Mouse (Mus musculus): ENCODE measurements around the gene Ankrd39.

The Ankrd39 gene

DNA sequence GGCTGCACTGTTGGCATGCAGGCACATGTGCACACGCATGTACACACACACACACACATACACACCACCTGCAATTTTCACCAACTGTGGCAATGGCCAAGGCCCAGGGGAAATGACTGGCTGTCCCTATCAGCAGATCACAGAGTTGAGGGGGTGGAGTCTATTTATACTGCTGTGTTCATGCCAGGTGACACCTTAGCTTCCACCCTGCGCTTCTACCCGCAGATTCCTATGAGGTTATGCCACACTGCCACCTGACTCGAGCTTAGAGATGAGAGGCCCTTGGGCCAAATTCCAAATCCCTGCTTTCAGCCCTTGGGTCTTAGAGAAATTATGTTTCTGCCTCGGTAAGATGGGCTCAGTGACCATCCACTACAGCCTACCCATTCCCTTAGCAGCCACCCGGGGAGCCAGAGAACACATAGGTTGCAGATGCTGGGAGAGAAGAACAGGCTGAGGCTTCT is 12.6 kb downstream of the Ankrd39 start:
- intact Hi-C loops (cut with DNase I): no loop called here

DNA sequence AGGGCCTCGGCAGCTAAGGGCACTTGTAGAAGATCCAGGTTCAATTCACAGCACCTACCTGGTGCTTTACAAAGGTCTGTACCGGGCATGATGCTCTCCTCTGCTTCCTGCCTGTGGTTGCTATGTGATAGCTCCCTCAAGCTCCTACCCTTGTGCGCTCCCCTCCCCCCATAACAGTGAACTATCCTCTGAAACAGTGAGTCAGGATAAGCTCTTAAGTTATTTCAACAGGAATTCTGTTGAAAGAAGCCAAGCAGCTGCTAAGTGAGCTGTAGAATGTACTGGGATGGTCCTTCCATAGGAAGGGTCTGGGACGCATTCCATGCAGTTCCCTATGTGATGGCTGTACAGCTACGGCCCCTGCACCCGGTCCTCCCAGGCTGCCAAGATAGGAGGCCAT is 13.7 kb downstream of the Ankrd39 start:
- intact Hi-C loops (cut with DNase I): no loop called here

GRCm38 (mm10) chr1:36531461-36531860 is 15.8 kb downstream of the Ankrd39 start:
- intact Hi-C loops (cut with DNase I): no loop called here

DNA sequence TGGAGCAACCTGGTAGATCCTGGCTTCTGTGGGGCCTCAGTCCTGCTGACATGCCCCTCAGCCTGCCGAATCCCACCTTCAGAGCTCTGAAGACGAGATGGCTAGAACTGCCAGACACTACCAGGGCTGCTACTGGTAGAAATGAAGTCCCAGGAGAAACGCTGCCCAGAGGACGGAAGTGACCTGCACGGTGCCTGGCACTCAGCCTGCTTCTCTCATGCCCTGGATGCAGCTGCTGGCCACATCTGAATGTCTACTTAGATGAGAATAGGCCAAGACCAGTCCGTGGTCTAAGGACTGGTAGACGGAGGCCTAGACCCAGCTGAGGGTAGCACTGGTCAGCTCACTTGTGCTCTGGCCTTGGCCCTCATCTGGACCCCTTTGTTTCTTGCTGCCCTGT is 16.3 kb downstream of the Ankrd39 start:
- intact Hi-C loops (cut with DNase I): no loop called here

- intact Hi-C loops (cut with DNase I): no loop called here
Measured at GRCm38 (mm10) chr1:36530485-36530884, 16.8 kb downstream of the Ankrd39 start.

- intact Hi-C loops (cut with DNase I): no loop called here
Measured at GRCm38 (mm10) chr1:36529875-36530274, 17.4 kb downstream of the Ankrd39 start.

- intact Hi-C loops (cut with DNase I): no loop called here
Measured at GRCm38 (mm10) chr1:36529274-36529673, 18.0 kb downstream of the Ankrd39 start.

- intact Hi-C loops (cut with DNase I): no loop called here
Measured at GRCm38 (mm10) chr1:36528351-36528750, 18.9 kb downstream of the Ankrd39 start.

DNA sequence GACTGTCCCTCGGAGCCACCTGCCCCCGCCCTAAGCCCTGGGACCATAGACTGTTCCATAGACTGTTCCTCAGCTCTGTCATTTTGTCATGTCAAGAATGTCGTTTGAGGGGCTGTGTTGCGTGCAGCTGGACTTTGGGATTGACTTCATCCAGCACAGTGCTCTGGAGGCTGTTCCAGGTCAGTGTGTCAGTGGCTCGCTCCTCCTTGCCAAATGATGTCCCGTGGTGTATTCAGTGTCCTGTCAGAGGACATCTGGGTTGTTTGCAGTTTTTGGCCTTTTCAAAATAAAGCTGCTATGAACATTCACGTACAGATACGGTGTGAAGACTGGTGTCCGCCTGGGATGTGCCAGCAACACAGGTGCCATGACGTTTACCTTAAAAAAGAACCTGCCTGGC is 20.3 kb downstream of the Ankrd39 start:
- intact Hi-C loops (cut with DNase I): no loop called here

DNA sequence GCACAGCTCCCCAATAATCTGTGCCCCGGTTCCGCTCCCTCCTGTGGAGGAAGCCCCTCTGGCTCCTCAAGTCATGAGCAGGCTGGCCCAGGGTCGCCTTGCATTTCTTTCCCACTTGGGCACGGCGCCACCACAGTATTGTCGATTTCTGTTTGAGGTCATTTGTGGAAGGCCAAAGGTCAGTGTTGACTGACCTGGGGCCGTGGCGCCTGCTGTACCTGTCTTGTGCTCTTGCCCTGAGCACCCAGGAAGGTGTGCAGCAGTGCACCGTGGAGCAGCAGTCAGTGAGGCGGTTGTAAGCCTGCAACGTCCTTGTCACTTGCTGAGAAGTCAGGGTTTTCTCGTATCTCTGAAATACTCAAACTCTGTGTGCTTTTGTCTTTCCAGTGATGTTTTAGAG is 21.5 kb downstream of the Ankrd39 start:
- intact Hi-C loops (cut with DNase I): no loop called here

GRCm38 (mm10) chr1:36524058-36524457 is 23.2 kb downstream of the Ankrd39 start:
- intact Hi-C loops (cut with DNase I): no loop called here

DNA sequence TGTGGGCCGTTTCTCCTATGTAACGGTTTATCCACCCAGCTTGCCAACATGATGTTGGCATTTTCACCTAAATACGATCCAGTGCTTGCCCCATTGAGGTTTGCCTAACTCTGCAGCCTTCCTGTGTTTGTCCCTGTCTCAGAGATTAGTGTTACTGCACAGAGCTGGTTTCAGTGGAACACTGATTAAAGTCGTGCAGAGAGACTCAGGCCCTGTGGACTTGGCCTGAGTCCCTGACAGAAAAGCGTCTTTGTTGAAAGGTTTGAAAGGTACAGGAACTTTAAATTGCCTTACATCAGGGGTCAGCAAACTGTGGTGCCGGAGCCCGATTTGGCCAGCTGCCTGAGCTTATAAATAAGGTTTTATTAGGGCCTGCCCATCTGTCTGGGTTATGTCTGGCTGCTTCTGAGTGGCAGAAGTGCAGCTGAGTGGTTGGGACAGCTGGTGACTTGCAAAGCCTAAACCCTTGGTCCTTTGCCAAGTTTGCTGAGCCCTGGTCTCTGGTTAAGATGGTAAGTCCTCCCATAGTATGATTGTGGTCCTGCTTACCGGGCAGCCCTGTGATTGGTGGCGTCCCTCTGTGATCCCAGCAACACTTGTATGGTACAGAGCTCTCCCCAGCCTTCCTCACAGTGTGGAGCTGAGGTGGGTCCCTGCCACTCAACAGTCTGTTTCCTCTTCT is 23.8 kb downstream of the Ankrd39 start:
- intact Hi-C loops (cut with DNase I): no loop called here

DNA sequence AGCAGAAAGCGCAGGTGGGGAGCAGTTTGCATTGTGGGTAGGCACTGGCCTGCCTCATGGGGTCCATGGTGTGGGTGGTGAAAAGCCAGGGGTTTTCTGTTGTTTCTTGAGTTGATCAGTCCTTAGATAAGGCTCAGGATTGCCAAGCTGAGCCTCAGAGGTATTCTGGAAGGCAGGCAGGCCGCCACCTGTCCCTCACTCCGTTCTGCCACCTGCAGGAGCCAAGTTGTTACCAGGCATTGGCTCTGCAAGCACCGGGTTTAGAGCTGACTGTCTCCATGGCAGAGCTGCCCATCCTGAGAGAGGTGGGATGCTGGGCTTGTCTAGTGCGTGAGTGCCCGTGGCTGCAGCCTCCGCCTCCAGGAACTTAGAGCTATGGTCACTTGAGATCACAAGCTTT is 25.0 kb downstream of the Ankrd39 start:
- intact Hi-C loops (cut with DNase I): no loop called here

GRCm38 (mm10) chr1:36519626-36520025 is 27.6 kb downstream of the Ankrd39 start:
- intact Hi-C loops (cut with DNase I): no loop called here

DNA sequence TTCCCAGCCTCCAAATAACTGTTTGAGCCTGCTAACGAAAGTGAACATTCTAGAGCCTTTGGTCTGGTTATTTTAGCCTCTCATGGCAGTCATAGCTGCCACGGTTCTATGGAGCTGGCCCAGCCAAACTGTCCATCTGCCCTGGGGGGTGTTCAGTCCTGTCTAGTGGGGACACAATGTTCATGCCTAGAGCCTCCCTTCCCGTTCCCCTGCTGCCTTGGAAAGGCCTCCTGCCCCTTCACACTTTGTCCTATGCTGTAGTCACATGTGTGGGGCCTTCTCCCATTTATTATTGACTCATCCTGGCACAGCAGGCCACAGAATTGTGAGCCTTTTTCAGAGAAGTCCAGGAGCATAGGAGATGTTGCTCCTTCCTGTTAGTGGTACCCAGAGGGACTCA is 29.0 kb downstream of the Ankrd39 start:
- intact Hi-C loops (cut with DNase I): no loop called here

- intact Hi-C loops (cut with DNase I): loop anchor here (2.0 kb wide), 1 partner anchor 25 kb away; the partner anchor contains the start of gene Gm42417
Measured at GRCm38 (mm10) chr1:36513718-36514117, 33.5 kb downstream of the Ankrd39 start.

GRCm38 (mm10) chr1:36513310-36513709 is 33.9 kb downstream of the Ankrd39 start:
- intact Hi-C loops (cut with DNase I): loop anchor here (2.0 kb wide), 1 partner anchor 25 kb away; the partner anchor contains the start of gene Gm42417

DNA sequence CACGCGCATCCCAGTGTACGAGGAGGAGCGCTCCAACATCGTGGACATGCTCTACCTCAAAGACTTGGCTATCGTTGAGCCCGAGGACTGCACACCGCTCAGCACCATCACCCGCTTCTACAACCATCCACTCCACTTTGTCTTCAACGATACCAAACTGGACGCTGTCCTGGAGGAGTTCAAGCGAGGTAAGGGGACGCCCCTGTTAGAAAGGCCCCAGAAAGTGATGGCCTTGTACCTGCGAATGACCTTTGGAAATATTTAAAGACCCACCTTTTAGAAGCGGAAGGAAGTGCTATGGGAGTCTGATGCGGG is 34.3 kb downstream of the Ankrd39 start:
- intact Hi-C loops (cut with DNase I): loop anchor here (2.0 kb wide), 1 partner anchor 26 kb away; the partner anchor contains the start of gene Gm42417

DNA sequence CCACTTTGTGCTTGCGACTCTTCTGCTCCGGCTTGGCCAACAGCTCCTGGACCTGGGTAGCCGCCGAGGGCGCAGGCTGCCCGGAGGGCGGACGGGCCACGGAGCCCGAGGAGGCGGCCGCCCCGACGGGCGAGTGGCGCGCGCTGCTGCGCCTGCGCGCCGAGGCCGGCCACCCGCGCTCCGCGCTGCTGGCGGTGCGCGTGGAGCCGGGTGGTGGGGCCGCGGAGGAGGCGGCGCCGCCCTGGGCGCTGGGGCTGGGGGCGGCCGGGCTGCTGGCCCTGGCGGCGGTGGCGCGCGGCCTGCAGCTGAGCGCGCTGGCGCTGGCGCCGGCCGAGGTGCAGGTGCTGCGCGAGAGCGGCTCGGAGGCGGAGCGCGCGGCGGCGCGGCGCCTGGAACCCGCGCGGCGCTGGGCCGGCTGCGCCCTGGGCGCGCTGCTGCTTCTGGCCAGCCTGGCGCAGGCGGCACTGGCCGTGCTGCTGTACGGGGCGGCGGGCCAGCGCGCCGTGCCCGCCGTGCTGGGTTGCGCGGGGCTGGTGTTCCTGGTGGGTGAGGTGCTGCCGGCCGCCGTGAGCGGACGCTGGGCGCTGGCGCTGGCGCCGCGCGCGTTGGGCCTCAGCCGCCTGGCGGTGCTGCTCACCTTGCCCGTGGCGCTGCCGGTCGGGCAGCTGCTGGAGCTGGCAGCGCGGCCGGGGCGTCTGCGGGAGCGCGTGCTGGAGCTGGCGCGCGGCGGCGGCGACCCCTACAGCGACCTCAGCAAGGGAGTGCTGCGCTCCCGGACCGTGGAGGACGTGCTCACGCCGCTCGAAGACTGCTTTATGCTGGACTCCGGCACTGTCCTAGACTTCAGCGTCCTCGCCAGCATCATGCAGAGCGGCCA is 34.9 kb downstream of the Ankrd39 start:
- intact Hi-C loops (cut with DNase I): loop anchor here (2.0 kb wide), 1 partner anchor 26 kb away; the partner anchor contains the start of gene Gm42417

- intact Hi-C loops (cut with DNase I): loop anchor here (2.0 kb wide), 1 partner anchor 27 kb away; the partner anchor contains the start of gene Gm42417
Measured at GRCm38 (mm10) chr1:36511289-36512021, 35.8 kb downstream of the Ankrd39 start, which contains the start of gene Cnnm3. Gene Cnnm3, plus strand, starts transcription at chr1:36511867.

DNA sequence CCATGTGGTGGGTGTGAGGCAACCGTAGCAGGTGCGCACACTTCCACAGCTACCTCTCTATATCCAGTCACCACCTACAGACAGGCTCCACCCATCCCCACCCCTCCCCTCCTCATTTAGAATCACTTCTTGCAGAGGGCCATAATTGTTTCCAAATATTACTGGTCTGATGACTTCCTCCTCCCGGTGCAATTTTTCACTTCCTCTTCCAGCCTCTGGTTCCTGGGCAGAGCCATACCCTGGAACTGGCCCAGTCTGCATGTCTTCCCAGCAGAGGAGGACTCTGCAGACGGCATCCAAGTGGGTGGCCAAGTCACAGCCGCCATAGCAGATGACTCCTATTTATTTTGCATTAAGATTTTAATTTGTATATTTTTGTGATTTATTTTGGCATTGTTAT is 39.0 kb downstream of the Ankrd39 start:
- intact Hi-C loops (cut with DNase I): no loop called here

Data from adrenal gland (tissue).